Mouse (Mus musculus) CH12.LX (cell line): ENCODE results near the gene Cd86. TPM values are rescaled to one million over a fixed set of nuclear protein-coding genes. Genes with fewer than 3 reads are reported as not detected.

ENCODE experiments used
- DNase-seq: peaks from one replicate; pipeline ENCODE4 v3.0.0-alpha.2; 2013; ENCODE audit errors: extremely low read depth
- H3K27ac ChIP-seq: 2 replicates; pipeline ENCODE4 v1.5.1; 2012; ENCODE audit warnings: low read depth, mild to moderate bottlenecking, control low read depth, moderate library complexity; ENCODE audit not compliant: insufficient read depth
- H3K27me3 ChIP-seq: replicated peaks from 2 replicates; pipeline ENCODE3; 2012; ENCODE audit warnings: inconsistent platforms
- H3K36me3 ChIP-seq, 2 experiments: replicated peaks in 1 of 2; 2 replicates each; pipeline versions ENCODE3 to v1.6.1; 2012; ENCODE audit warnings: inconsistent platforms in 1 of 2, low read length in 1 of 2, mild to moderate bottlenecking in 1 of 2, mixed read lengths in 1 of 2, moderate library complexity in 1 of 2; ENCODE audit not compliant: control insufficient read depth in 1 of 2, insufficient read depth in 1 of 2
- H3K4me1 ChIP-seq, 2 experiments: 2 replicates each; pipeline ENCODE4 v1.6.1; 2012; ENCODE audit warnings: inconsistent platforms in 1 of 2, moderate library complexity in 1 of 2; ENCODE audit not compliant: insufficient read depth in 2 of 2, control insufficient read depth in 1 of 2
- H3K4me2 ChIP-seq: 2 replicates; pipeline ENCODE4 v1.6.1; 2012; ENCODE audit warnings: low read depth, mild to moderate bottlenecking, control low read depth; ENCODE audit not compliant: poor library complexity, insufficient read depth, severe bottlenecking
- H3K4me3 ChIP-seq, 3 experiments: fragments of 150-350 bp in 1 of 3; sonication (generic) in 1 of 3; replicated peaks in 1 of 3; 2 replicates each; pipeline versions ENCODE3 to v1.5.1; 2011 to 2012; ENCODE audit warnings: low read depth in 2 of 3, low read length in 2 of 3, mild to moderate bottlenecking in 2 of 3, moderate library complexity in 2 of 3, control low read depth in 1 of 3, improper control_type of control experiment in 1 of 3, inconsistent platforms in 1 of 3, mixed read lengths in 1 of 3; ENCODE audit not compliant: poor library complexity in 1 of 3
- H3K79me2 ChIP-seq: replicated peaks from 2 replicates; pipeline ENCODE4 v1.6.1; 2012; ENCODE audit warnings: mild to moderate bottlenecking, moderate library complexity; ENCODE audit not compliant: control insufficient read depth, poor library complexity, insufficient read depth, severe bottlenecking; ENCODE audit errors: extremely low read depth
- H3K9ac ChIP-seq: 2 replicates; pipeline ENCODE4 v1.6.1; 2012; ENCODE audit warnings: low read depth, mild to moderate bottlenecking, control low read depth, moderate library complexity; ENCODE audit not compliant: insufficient read depth
- H3K9me3 ChIP-seq: replicated peaks from 2 replicates; pipeline ENCODE3; 2012; ENCODE audit warnings: low read length, inconsistent platforms, mixed read lengths
- BHLHE40 ChIP-seq: IDR thresholded peaks from 2 replicates; pipeline ENCODE4 v1.6.1; 2011; ENCODE audit warnings: mild to moderate bottlenecking, low read depth, low read length, improper control_type of control experiment
- CHD2 ChIP-seq: IDR thresholded peaks from 2 replicates; pipeline ENCODE4 v1.6.1; 2011; ENCODE audit warnings: low read length, improper control_type of control experiment
- CTCF ChIP-seq, 2 experiments: IDR thresholded peaks in 1 of 2; conservative IDR thresholded peaks in 1 of 2; 2 replicates each; pipeline ENCODE4 v1.5.1; 2011 to 2012; ENCODE audit warnings: low read depth in 2 of 2, low read length in 2 of 2, improper control_type of control experiment in 1 of 2, inconsistent platforms in 1 of 2, mild to moderate bottlenecking in 1 of 2, moderate library complexity in 1 of 2
- E2F4 ChIP-seq: IDR thresholded peaks from 2 replicates; pipeline ENCODE4 v1.6.1; 2011; ENCODE audit warnings: low read depth, low read length, improper control_type of control experiment; ENCODE audit not compliant: insufficient replicate concordance
- ELF1 ChIP-seq: IDR thresholded peaks from 2 replicates; pipeline ENCODE4 v1.6.1; 2014; ENCODE audit warnings: low read depth, mild to moderate bottlenecking, inconsistent platforms, low read length, improper control_type of control experiment
- EP300 ChIP-seq: IDR thresholded peaks from 2 replicates; pipeline ENCODE4 v1.6.1; 2011; ENCODE audit warnings: low read length, improper control_type of control experiment
- ETS1 ChIP-seq: conservative IDR thresholded peaks from 2 replicates; pipeline ENCODE4 v1.6.1; 2012; ENCODE audit warnings: low read depth, mild to moderate bottlenecking, inconsistent platforms, low read length, improper control_type of control experiment, moderate library complexity
- GABPA ChIP-seq: IDR thresholded peaks from 2 replicates; pipeline ENCODE4 v1.6.1; 2012; ENCODE audit warnings: low read depth, low read length, improper control_type of control experiment, inconsistent platforms; ENCODE audit not compliant: insufficient replicate concordance
- IRF4 ChIP-seq: IDR thresholded peaks from 2 replicates; pipeline ENCODE4 v1.6.1; 2014; ENCODE audit warnings: low read depth, mild to moderate bottlenecking, inconsistent platforms, low read length, improper control_type of control experiment
- MAFK ChIP-seq: IDR thresholded peaks from 2 replicates; pipeline ENCODE4 v1.6.1; 2011; ENCODE audit warnings: low read length, improper control_type of control experiment; ENCODE audit not compliant: insufficient replicate concordance
- MAX ChIP-seq: IDR thresholded peaks from 2 replicates; pipeline ENCODE4 v1.6.1; 2011; ENCODE audit warnings: low read length, improper control_type of control experiment
- MYC ChIP-seq: IDR thresholded peaks from 2 replicates; pipeline ENCODE4 v1.6.1; 2011; ENCODE audit warnings: low read depth, mild to moderate bottlenecking, improper control_type of control experiment, low read length
- NRF1 ChIP-seq: IDR thresholded peaks from 2 replicates; pipeline ENCODE4 v1.6.1; 2014; ENCODE audit warnings: low read depth, mild to moderate bottlenecking, inconsistent platforms, low read length, improper control_type of control experiment, moderate library complexity
- PAX5 ChIP-seq: IDR thresholded peaks from 2 replicates; pipeline ENCODE4 v1.6.1; 2012; ENCODE audit warnings: low read length, inconsistent platforms, mixed read lengths
- POLR2A ChIP-seq: IDR thresholded peaks from 2 replicates; pipeline ENCODE4 v1.6.1; 2011; ENCODE audit warnings: low read depth, mild to moderate bottlenecking, improper control_type of control experiment, low read length
- RAD21 ChIP-seq: IDR thresholded peaks from 2 replicates; pipeline ENCODE4 v1.6.1; 2011; ENCODE audit warnings: low read depth, mild to moderate bottlenecking, low read length, improper control_type of control experiment, moderate library complexity
- SMC3 ChIP-seq: IDR thresholded peaks from 2 replicates; pipeline ENCODE4 v1.6.1; 2011; ENCODE audit warnings: low read depth, low read length, improper control_type of control experiment
- TBP ChIP-seq: conservative IDR thresholded peaks from 2 replicates; pipeline ENCODE4 v1.6.1; 2011; ENCODE audit warnings: low read depth, low read length, improper control_type of control experiment
- TCF12 ChIP-seq: IDR thresholded peaks from 2 replicates; pipeline ENCODE4 v1.6.1; 2014; ENCODE audit warnings: low read depth, mild to moderate bottlenecking, inconsistent platforms, low read length, improper control_type of control experiment
- USF2 ChIP-seq: conservative IDR thresholded peaks from 2 replicates; pipeline ENCODE4 v1.6.1; 2011; ENCODE audit warnings: low read depth, low read length, improper control_type of control experiment
- dilution Hi-C: fragments of 300-500 bp; cut with MboI; formaldehyde crosslinking; loops from 2 replicates; pipeline ENCODE4 v1.14.3; 2020; ENCODE audit warnings: low sequenced_read_pairs; ENCODE audit not compliant: extremely low pct_unique_long_range_greater_than_20kb, extremely low pct_ligation_motif_present
- in situ Hi-C: fragments of 300-500 bp; cut with MboI; formaldehyde crosslinking; loops from 3 replicates; pipeline ENCODE4 v1.14.3; 2019; ENCODE audit warnings: low sequenced_read_pairs, low pct_ligation_motif_present, low pct_unique_long_range_greater_than_20kb, mixed read lengths
- polyA plus RNA-seq: library from polyadenylated mRNA; unstranded; fragments of >175 nt; gene quantifications from 2 replicates; pipeline ENCODE4 v1.2.1, GENCODE M21; 2012; ENCODE audit warnings: low read depth; ENCODE audit not compliant: insufficient read length
- total RNA-seq, 2 experiments: library from RNA; depleted of rRNA; stranded (reverse); fragments of 300-350 nt in 1 of 2; fragments of >200 nt in 1 of 2; gene quantifications; 2 replicates each; pipeline ENCODE4 v1.2.3; 2012 to 2014

The Cd86 gene
- total and polyA plus RNA-seq, 3 experiments = 102 to 191 (median 113) TPM

- in situ Hi-C loops = loop anchor here (10.0 kb wide), 1 partner anchor 141 kb away; no protein-coding TSS in a partner anchor
- Histone ChIP-seq H3K27me3 (no peaks in the 10 kb centered on the region), H3K4me2 (peak overlapping the region; percentile 88), H3K27ac (no peak overlapping the region), H3K4me1 (peaks cover 36 to 96% of the 10 kb centered on the region in 2 experiments), H3K4me3 (no peak overlapping the region), H3K9me3 (no peaks in the 10 kb centered on the region), H3K36me3 (peaks cover 14 to 67% of the 10 kb centered on the region in 2 experiments), H3K9ac (no peak overlapping the region), H3K79me2 (peaks cover 3% of the 10 kb centered on the region)
- TF ChIP-seq MAFK (0 out of 2 replicates have a peak, but pooled peaks have one; percentile 50), TCF12 (peak; percentile 72), EP300 (peak; percentile 69), MAX (no peak), IRF4 (peak; percentile 29; the same call in 1 of the 2 replicates), POLR2A (peak; percentile 40; the same call in 1 of the 2 replicates), NRF1 (no peak), BHLHE40 (peak; percentile 61), TBP (peak; percentile 54; the same call in 1 of the 2 replicates)
- DNase-seq = no peak
- dilution Hi-C loops = no loop called here
Measured at GRCm38 (mm10) chr16:36625909-36626308, 40.0 kb downstream of the Cd86 start.

GRCm38 (mm10) chr16:36622320-36622719, 43.6 kb downstream of the Cd86 start:
- TF ChIP-seq CTCF (conservative IDR thresholded peaks at IDR 0.05 in 1 of 2, IDR thresholded peaks at IDR 0.05 in 1 of 2; ENCODE audit: low read depth in 2 of 2, low read length in 2 of 2) = peak; percentile 6 to 76; a peak in 2 of 4 replicates
- peak; percentile 85 for TF ChIP-seq RAD21
- no peak for TF ChIP-seq ELF1
- peak; percentile 84 for TF ChIP-seq SMC3
- TF ChIP-seq, all 38 proteins: peak for 3
- Histone ChIP-seq H3K9me3 (no peaks in the 10 kb centered on the region), H3K79me2 (no peaks in the 10 kb centered on the region; the same call in 1 of the 2 replicates), H3K4me3 (no peak overlapping the region), H3K27me3 (no peaks in the 10 kb centered on the region), H3K4me2 (no peak overlapping the region), H3K27ac (no peak overlapping the region), H3K36me3 (peaks cover 36 to 81% of the 10 kb centered on the region in 2 experiments), H3K4me1 (peaks cover 17 to 68% of the 10 kb centered on the region in 2 experiments), H3K9ac (no peak overlapping the region)
- dilution Hi-C loops = no loop called here
- in situ Hi-C loops = loop anchor here (10.0 kb wide), 1 partner anchor 138 kb away; no protein-coding TSS in a partner anchor
- no peak for DNase-seq

GRCm38 (mm10) chr16:36621108-36621507, 44.8 kb downstream of the Cd86 start:
- dilution Hi-C loops (no loop called here), in situ Hi-C loops (loop anchor here (10.0 kb wide), 1 partner anchor 136 kb away; no protein-coding TSS in a partner anchor)

More at GRCm38 (mm10) chr16:36621108-36621507, 44.8 kb downstream of the Cd86 start:
- Histone ChIP-seq H3K27ac (no peak overlapping the region), H3K4me1 (peaks cover 11 to 57% of the 10 kb centered on the region in 2 experiments; a peak in 3 of 4 replicates), H3K9ac (no peak overlapping the region), H3K27me3 (no peaks in the 10 kb centered on the region), H3K79me2 (no peaks in the 10 kb centered on the region; the same call in 1 of the 2 replicates), H3K36me3 (peaks cover 46 to 90% of the 10 kb centered on the region in 2 experiments), H3K9me3 (no peaks in the 10 kb centered on the region), H3K4me3 (no peak overlapping the region)
- DNase-seq = no peak
- TF ChIP-seq USF2 (no peak), CTCF (conservative IDR thresholded peaks at IDR 0.05 in 1 of 2, IDR thresholded peaks at IDR 0.05 in 1 of 2; ENCODE audit: low read depth in 2 of 2, low read length in 2 of 2) (no peak), TCF12 (no peak), E2F4 (no peak), NRF1 (no peak), PAX5 (no peak), MYC (no peak), ETS1 (no peak), GABPA (no peak), CHD2 (no peak)
- TF ChIP-seq, all 38 proteins: peak for 0
- H3K4me2 ChIP-seq = no peak overlapping the region
